Mouse (Mus musculus): ENCODE data around the gene Gm5089. TPM values are rescaled to one million over a fixed set of nuclear protein-coding genes. Genes with fewer than 3 reads are reported as not detected.
"Not testable (repeated sequence)": the region's sequence is repeated elsewhere in the genome, so short reads cannot be mapped to it uniquely, and the experiment has no call there.

Gene Gm5089
- polyA plus RNA-seq, 1 experiment from 2014 or later: not detected

- no peak overlapping the region for H3K9ac ChIP-seq (ENCODE audit: low read length)
- DNase-seq (ENCODE audit: low spot score) (no peak), ATAC-seq (replicated peaks; ENCODE audit: low FRiP score, low TSS enrichment, low read depth) (no peak)
- peaks cover 11% of the 10 kb centered on the region; the same call in 1 of the 2 replicates for H3K4me1 ChIP-seq (replicated peaks; ENCODE audit: control insufficient read depth, insufficient read depth, low read length)
- no peak overlapping the region for H3K4me3 ChIP-seq (ENCODE audit: low read depth, low read length)
- no peaks in the 10 kb centered on the region for H3K9me3 ChIP-seq (ENCODE audit: control insufficient read depth, low read length)
- no peak overlapping the region for H3K27ac ChIP-seq (ENCODE audit: low read depth)
- H3K4me2 ChIP-seq (ENCODE audit: low read length): no peak overlapping the region
- no peaks in the 10 kb centered on the region for H3K36me3 ChIP-seq (ENCODE audit: control insufficient read depth, insufficient read depth, low read length)
- peaks cover 100% of the 10 kb centered on the region for H3K27me3 ChIP-seq (replicated peaks; ENCODE audit: control insufficient read depth, insufficient read depth, low read length)
- WGBS: 52% methylated on average over 7 of the region's 7 CpGs
These were observed 15.9 kb upstream of the Gm5089 start for GRCm38 (mm10) chr14:122466756-122467362.

GRCm38 (mm10) chr14:122465931-122466490 is 15.1 kb upstream of the Gm5089 start:
- WGBS: 22% methylated on average over 13 of the region's 13 CpGs
- DNase-seq (ENCODE audit: low spot score): no peak

GRCm38 (mm10) chr14:122464763-122465741 is 14.1 kb upstream of the Gm5089 start, which contains the start of gene Zic5:
Zic5 (minus strand) TSS chr14:122465677.
- Histone ChIP-seq H3K4me2 (ENCODE audit: low read length) (peak within 1 kb of the TSS; percentile 70), H3K27me3 (replicated peaks; ENCODE audit: control insufficient read depth, insufficient read depth, low read length) (peaks cover 100% of the 10 kb centered on the region), H3K4me1 (replicated peaks; ENCODE audit: control insufficient read depth, insufficient read depth, low read length) (peaks cover 11% of the 10 kb centered on the region; the same call in 1 of the 2 replicates), H3K4me3 (ENCODE audit: low read depth, low read length) (peak within 1 kb of the TSS; percentile 41), H3K9me3 (ENCODE audit: control insufficient read depth, low read length) (no peaks in the 10 kb centered on the region), H3K9ac (ENCODE audit: low read length) (no peak within 1 kb of the TSS), H3K36me3 (ENCODE audit: control insufficient read depth, insufficient read depth, low read length) (no peaks in the 10 kb centered on the region), H3K27ac (ENCODE audit: low read depth) (no peak within 1 kb of the TSS)
- WGBS: 2% methylated on average over 58 of the region's 62 CpGs
- DNase-seq (ENCODE audit: low spot score) (peak; percentile 69), ATAC-seq (replicated peaks; ENCODE audit: low FRiP score, low TSS enrichment, low read depth) (no peak)

More at GRCm38 (mm10) chr14:122465931-122466490, 15.1 kb upstream of the Gm5089 start:
- Histone ChIP-seq H3K9me3 (ENCODE audit: control insufficient read depth, low read length) (no peaks in the 10 kb centered on the region), H3K36me3 (ENCODE audit: control insufficient read depth, insufficient read depth, low read length) (no peaks in the 10 kb centered on the region), H3K4me1 (replicated peaks; ENCODE audit: control insufficient read depth, insufficient read depth, low read length) (peaks cover 11% of the 10 kb centered on the region; the same call in 1 of the 2 replicates), H3K27ac (ENCODE audit: low read depth) (no peak overlapping the region), H3K9ac (ENCODE audit: low read length) (no peak overlapping the region), H3K4me2 (ENCODE audit: low read length) (no peak overlapping the region), H3K4me3 (ENCODE audit: low read depth, low read length) (no peak overlapping the region), H3K27me3 (replicated peaks; ENCODE audit: control insufficient read depth, insufficient read depth, low read length) (peaks cover 100% of the 10 kb centered on the region)
- ATAC-seq (replicated peaks; ENCODE audit: low FRiP score, low TSS enrichment, low read depth): no peak

- no peaks in the 10 kb centered on the region for H3K36me3 ChIP-seq (ENCODE audit: control insufficient read depth, insufficient read depth, low read length)
- under 1% methylated on average over 50 of the region's 62 CpGs for WGBS
- peak overlapping the region; percentile 41 for H3K4me3 ChIP-seq (ENCODE audit: low read depth, low read length)
- no peaks in the 10 kb centered on the region for H3K9me3 ChIP-seq (ENCODE audit: control insufficient read depth, low read length)
- ATAC-seq (replicated peaks; ENCODE audit: low FRiP score, low TSS enrichment, low read depth) (peak; percentile 51), DNase-seq (ENCODE audit: low spot score) (peak; percentile 77)
- H3K27me3 ChIP-seq (replicated peaks; ENCODE audit: control insufficient read depth, insufficient read depth, low read length): peaks cover 99% of the 10 kb centered on the region
- peak overlapping the region; percentile 70 for H3K4me2 ChIP-seq (ENCODE audit: low read length)
- 0 out of 2 replicates have a peak overlapping the region, but pooled peaks have one; percentile 14 for H3K9ac ChIP-seq (ENCODE audit: low read length)
- H3K4me1 ChIP-seq (replicated peaks; ENCODE audit: control insufficient read depth, insufficient read depth, low read length): peaks cover 11% of the 10 kb centered on the region; the same call in 1 of the 2 replicates
- H3K27ac ChIP-seq (ENCODE audit: low read depth): no peak overlapping the region
These were observed 13.4 kb upstream of the Gm5089 start for GRCm38 (mm10) chr14:122464351-122464762.

GRCm38 (mm10) chr14:122463734-122464341 is 12.9 kb upstream of the Gm5089 start:
- H3K27ac ChIP-seq (ENCODE audit: low read depth); H3K9me3 ChIP-seq (ENCODE audit: control insufficient read depth, low read length); H3K36me3 ChIP-seq (ENCODE audit: control insufficient read depth, insufficient read depth, low read length): not testable (repeated sequence)
- peak overlapping the region; percentile 41 for H3K4me3 ChIP-seq (ENCODE audit: low read depth, low read length)
- peaks cover 94% of the 10 kb centered on the region for H3K27me3 ChIP-seq (replicated peaks; ENCODE audit: control insufficient read depth, insufficient read depth, low read length)
- 2% methylated on average over 53 of the region's 58 CpGs for WGBS
- H3K4me1 ChIP-seq (replicated peaks; ENCODE audit: control insufficient read depth, insufficient read depth, low read length): peaks cover 11% of the 10 kb centered on the region; the same call in 1 of the 2 replicates
- H3K9ac ChIP-seq (ENCODE audit: low read length): 0 out of 2 replicates have a peak overlapping the region, but pooled peaks have one; percentile 14
- peak; percentile 76 for DNase-seq (ENCODE audit: low spot score)
- peak overlapping the region; percentile 70 for H3K4me2 ChIP-seq (ENCODE audit: low read length)
- ATAC-seq (replicated peaks; ENCODE audit: low FRiP score, low TSS enrichment, low read depth): peak; percentile 59

- H3K36me3 ChIP-seq (ENCODE audit: control insufficient read depth, insufficient read depth, low read length): no peaks in the 10 kb centered on the region
- DNase-seq (ENCODE audit: low spot score) (peak; percentile 65), ATAC-seq (replicated peaks; ENCODE audit: low FRiP score, low TSS enrichment, low read depth) (0 out of 2 replicates have a peak, but pooled peaks have one; percentile 28)
- H3K4me1 ChIP-seq (replicated peaks; ENCODE audit: control insufficient read depth, insufficient read depth, low read length): peaks cover 11% of the 10 kb centered on the region; the same call in 1 of the 2 replicates
- no peaks in the 10 kb centered on the region for H3K9me3 ChIP-seq (ENCODE audit: control insufficient read depth, low read length)
- peaks cover 88% of the 10 kb centered on the region for H3K27me3 ChIP-seq (replicated peaks; ENCODE audit: control insufficient read depth, insufficient read depth, low read length)
- no peak overlapping the region for H3K27ac ChIP-seq (ENCODE audit: low read depth)
- no peak overlapping the region for H3K9ac ChIP-seq (ENCODE audit: low read length)
- peak overlapping the region; percentile 41 for H3K4me3 ChIP-seq (ENCODE audit: low read depth, low read length)
- WGBS: 1% methylated on average over 40 of the region's 40 CpGs
- H3K4me2 ChIP-seq (ENCODE audit: low read length): peak overlapping the region; percentile 70
These were observed 12.3 kb upstream of the Gm5089 start for GRCm38 (mm10) chr14:122463080-122463691.

- 8% methylated on average over 17 of the region's 17 CpGs for WGBS
These were observed 11.8 kb upstream of the Gm5089 start for GRCm38 (mm10) chr14:122462689-122463079.

More at GRCm38 (mm10) chr14:122462689-122463079, 11.8 kb upstream of the Gm5089 start:
- H3K27ac ChIP-seq (ENCODE audit: low read depth): no peak overlapping the region
- H3K4me2 ChIP-seq (ENCODE audit: low read length): no peak overlapping the region
- peaks cover 82% of the 10 kb centered on the region for H3K27me3 ChIP-seq (replicated peaks; ENCODE audit: control insufficient read depth, insufficient read depth, low read length)
- ATAC-seq (replicated peaks; ENCODE audit: low FRiP score, low TSS enrichment, low read depth): no peak
- peak; percentile 69 for DNase-seq (ENCODE audit: low spot score)
- H3K9ac ChIP-seq (ENCODE audit: low read length): no peak overlapping the region
- no peaks in the 10 kb centered on the region for H3K9me3 ChIP-seq (ENCODE audit: control insufficient read depth, low read length)
- H3K4me3 ChIP-seq (ENCODE audit: low read depth, low read length): no peak overlapping the region
- no peaks in the 10 kb centered on the region for H3K36me3 ChIP-seq (ENCODE audit: control insufficient read depth, insufficient read depth, low read length)
- peaks cover 11% of the 10 kb centered on the region; the same call in 1 of the 2 replicates for H3K4me1 ChIP-seq (replicated peaks; ENCODE audit: control insufficient read depth, insufficient read depth, low read length)
